Mouse (Mus musculus) liver, embryonic 16.5 days (tissue): ENCODE measurements around the gene Zbtb20. TPM values are rescaled to one million over a fixed set of nuclear protein-coding genes. Genes with fewer than 3 reads are reported as not detected.

ENCODE experiments used
- ATAC-seq: fragments of 200-750 bp; cut with Nextera tagmentation; 2 replicates; pipeline ENCODE4 v1.8.0; 2017; ENCODE audit warnings: low read depth, mild to moderate bottlenecking, moderate number of reproducible peaks, moderate library complexity
- H3K27ac ChIP-seq: fragments of 300-500 bp; sonication (generic); 2 replicates; pipeline ENCODE4 v1.5.1; 2014; ENCODE audit warnings: mild to moderate bottlenecking, low read length
- H3K27me3 ChIP-seq: fragments of 300-500 bp; sonication (generic); 2 replicates; pipeline ENCODE4 v1.6.1; 2014; ENCODE audit warnings: low read depth, low read length, mixed read lengths; ENCODE audit not compliant: control insufficient read depth, insufficient read depth
- H3K36me3 ChIP-seq: fragments of 300-500 bp; sonication (generic); 2 replicates; pipeline ENCODE4 v1.6.1; 2014; ENCODE audit warnings: mild to moderate bottlenecking; ENCODE audit not compliant: control insufficient read depth, insufficient read depth
- H3K4me1 ChIP-seq: fragments of 300-500 bp; sonication (generic); 2 replicates; pipeline ENCODE4 v1.6.1; 2014; ENCODE audit warnings: low read depth, low read length, mixed read lengths; ENCODE audit not compliant: control insufficient read depth
- H3K4me2 ChIP-seq: fragments of 300-500 bp; sonication (generic); 2 replicates; pipeline ENCODE4 v1.6.1; 2014; ENCODE audit warnings: low read depth, low read length, mixed read lengths
- H3K4me3 ChIP-seq: fragments of 300-500 bp; sonication (generic); 2 replicates; pipeline ENCODE4 v1.5.1; 2014; ENCODE audit warnings: low read depth, mild to moderate bottlenecking, low read length
- H3K9ac ChIP-seq: fragments of 300-500 bp; sonication (generic); 2 replicates; pipeline ENCODE4 v1.6.1; 2014; ENCODE audit warnings: low read depth, low read length
- H3K9me3 ChIP-seq: fragments of 300-500 bp; sonication (generic); replicated peaks from 2 replicates; pipeline ENCODE4 v1.6.1; 2016; ENCODE audit warnings: low read length; ENCODE audit not compliant: control insufficient read depth
- WGBS: fragments of 180-500 bp; shearing (Covaris S2); extraction: QIAGEN DNeasy Blood & Tissue Kit; methylation state at CpG from one replicate; pipeline ENCODE4 v1.1.7; 2014; ENCODE audit not compliant: insufficient replicate concordance; 5-methylcytosine and 5-hydroxymethylcytosine counted together
- polyA plus RNA-seq: library from polyadenylated mRNA; unstranded; fragments of >200 nt; fragmentation: Nextera tagmentation; extraction: Ambion mirVana; gene quantifications from 2 replicates; pipeline ENCODE4 v1.2.1, GENCODE M21; 2015

Zbtb20 gene
- polyA plus RNA-seq, 1 experiment from 2014 or later: 5.7 TPM

GRCm38 (mm10) chr16:43482738-43483137 lies 607.1 kb downstream of the Zbtb20 start:
- no peaks in the 10 kb centered on the region for H3K27me3 ChIP-seq
- H3K27ac ChIP-seq: no peak overlapping the region
- H3K9ac ChIP-seq: no peak overlapping the region
- no peaks in the 10 kb centered on the region for H3K36me3 ChIP-seq
- no peak overlapping the region for H3K4me3 ChIP-seq
- H3K4me1 ChIP-seq: no peaks in the 10 kb centered on the region
- no peak overlapping the region for H3K4me2 ChIP-seq
- WGBS: 64% methylated on average over 2 of the region's 2 CpGs
- ATAC-seq: no peak
- no peaks in the 10 kb centered on the region for H3K9me3 ChIP-seq

- H3K27me3 ChIP-seq: no peaks in the 10 kb centered on the region
Measured at GRCm38 (mm10) chr16:43484400-43484799, 608.7 kb downstream of the Zbtb20 start.

GRCm38 (mm10) chr16:43489362-43489761 lies 613.7 kb downstream of the Zbtb20 start:
- WGBS: 60% methylated on average over 3 of the region's 3 CpGs
- Histone ChIP-seq H3K9ac (no peak overlapping the region), H3K27me3 (no peaks in the 10 kb centered on the region), H3K27ac (no peak overlapping the region), H3K9me3 (no peaks in the 10 kb centered on the region), H3K4me1 (no peaks in the 10 kb centered on the region), H3K4me2 (no peak overlapping the region), H3K4me3 (no peak overlapping the region), H3K36me3 (no peaks in the 10 kb centered on the region)
- no peak for ATAC-seq

More at GRCm38 (mm10) chr16:43484400-43484799, 608.7 kb downstream of the Zbtb20 start:
- 52% methylated on average over 4 of the region's 4 CpGs for WGBS
- H3K9ac ChIP-seq: no peak overlapping the region
- H3K4me1 ChIP-seq: no peaks in the 10 kb centered on the region
- H3K27ac ChIP-seq: no peak overlapping the region
- H3K4me2 ChIP-seq: no peak overlapping the region
- H3K36me3 ChIP-seq: no peaks in the 10 kb centered on the region
- H3K4me3 ChIP-seq: no peak overlapping the region
- ATAC-seq: no peak
- H3K9me3 ChIP-seq: no peaks in the 10 kb centered on the region

- Histone ChIP-seq H3K9me3 (no peaks in the 10 kb centered on the region), H3K36me3 (no peaks in the 10 kb centered on the region), H3K4me2 (no peak overlapping the region), H3K4me3 (no peak overlapping the region), H3K27me3 (no peaks in the 10 kb centered on the region), H3K4me1 (no peaks in the 10 kb centered on the region), H3K27ac (no peak overlapping the region), H3K9ac (no peak overlapping the region)
- no peak for ATAC-seq
- WGBS: 70% methylated on average over 12 of the region's 12 CpGs
Measured at GRCm38 (mm10) chr16:43489984-43490383, 614.3 kb downstream of the Zbtb20 start.

- no peak overlapping the region for H3K4me3 ChIP-seq
- no peaks in the 10 kb centered on the region for H3K27me3 ChIP-seq
- no peaks in the 10 kb centered on the region for H3K36me3 ChIP-seq
- H3K27ac ChIP-seq: no peak overlapping the region
- no peak for ATAC-seq
- WGBS: 23% methylated on average over 1 of the region's 1 CpGs
- H3K9ac ChIP-seq: no peak overlapping the region
- H3K9me3 ChIP-seq: no peaks in the 10 kb centered on the region
- H3K4me1 ChIP-seq: no peaks in the 10 kb centered on the region
- H3K4me2 ChIP-seq: no peak overlapping the region
Measured at GRCm38 (mm10) chr16:43492863-43493262, 617.2 kb downstream of the Zbtb20 start.

GRCm38 (mm10) chr16:43493596-43494385 lies 618.1 kb downstream of the Zbtb20 start:
- Histone ChIP-seq H3K27me3 (no peaks in the 10 kb centered on the region), H3K9me3 (no peaks in the 10 kb centered on the region), H3K4me3 (no peak overlapping the region), H3K9ac (no peak overlapping the region), H3K27ac (no peak overlapping the region), H3K4me1 (no peaks in the 10 kb centered on the region), H3K4me2 (no peak overlapping the region), H3K36me3 (no peaks in the 10 kb centered on the region)
- whole genome bisulfite sequencing: 46% methylated on average over 5 of the region's 5 CpGs
- ATAC-seq: no peak

- H3K27me3 ChIP-seq: no peaks in the 10 kb centered on the region
- no peaks in the 10 kb centered on the region for H3K4me1 ChIP-seq
- WGBS: 47% methylated on average over 9 of the region's 9 CpGs
- no peaks in the 10 kb centered on the region for H3K9me3 ChIP-seq
- no peak for ATAC-seq
- no peaks in the 10 kb centered on the region for H3K36me3 ChIP-seq
- H3K27ac ChIP-seq: no peak overlapping the region
- H3K4me2 ChIP-seq: no peak overlapping the region
- no peak overlapping the region for H3K9ac ChIP-seq
- no peak overlapping the region for H3K4me3 ChIP-seq
Measured at GRCm38 (mm10) chr16:43495175-43495818, 619.6 kb downstream of the Zbtb20 start.

- peaks cover 2% of the 10 kb centered on the region; the same call in 1 of the 2 replicates for H3K27me3 ChIP-seq
- no peaks in the 10 kb centered on the region for H3K9me3 ChIP-seq
- no peak for ATAC-seq
- H3K4me2 ChIP-seq: no peak overlapping the region
- 74% methylated on average over 2 of the region's 2 CpGs for WGBS
- H3K4me1 ChIP-seq: no peaks in the 10 kb centered on the region
- H3K36me3 ChIP-seq: no peaks in the 10 kb centered on the region
- no peak overlapping the region for H3K9ac ChIP-seq
- no peak overlapping the region for H3K27ac ChIP-seq
- H3K4me3 ChIP-seq: no peak overlapping the region
Measured at GRCm38 (mm10) chr16:43497093-43497492, 621.4 kb downstream of the Zbtb20 start.
